Mouse (Mus musculus) heart, adult 8-10 months (tissue): ENCODE measurements around the gene Adpgk. TPM values are rescaled to one million over a fixed set of nuclear protein-coding genes. Genes with fewer than 3 reads are reported as not detected.
"Not testable (repeated sequence)": the region's sequence is repeated elsewhere in the genome, so short reads cannot be mapped to it uniquely, and the experiment has no call there.

Source experiments
- DNase-seq: peaks from one replicate; pipeline ENCODE4 v3.0.0; 2022; ENCODE audit warnings: low spot score
- total RNA-seq, 4 experiments: library from RNA; stranded (reverse); gene quantifications; 2 replicates each; pipeline ENCODE4 v1.2.4; 2022

The Adpgk gene
- total RNA-seq, 4 experiments from 2014 or later, result 6.8 to 7.8 (median 7.5) TPM

GRCm38 (mm10) chr9:59289529-59290115 lies 1.7 kb upstream of the Adpgk start:
- no peak for DNase-seq

DNA sequence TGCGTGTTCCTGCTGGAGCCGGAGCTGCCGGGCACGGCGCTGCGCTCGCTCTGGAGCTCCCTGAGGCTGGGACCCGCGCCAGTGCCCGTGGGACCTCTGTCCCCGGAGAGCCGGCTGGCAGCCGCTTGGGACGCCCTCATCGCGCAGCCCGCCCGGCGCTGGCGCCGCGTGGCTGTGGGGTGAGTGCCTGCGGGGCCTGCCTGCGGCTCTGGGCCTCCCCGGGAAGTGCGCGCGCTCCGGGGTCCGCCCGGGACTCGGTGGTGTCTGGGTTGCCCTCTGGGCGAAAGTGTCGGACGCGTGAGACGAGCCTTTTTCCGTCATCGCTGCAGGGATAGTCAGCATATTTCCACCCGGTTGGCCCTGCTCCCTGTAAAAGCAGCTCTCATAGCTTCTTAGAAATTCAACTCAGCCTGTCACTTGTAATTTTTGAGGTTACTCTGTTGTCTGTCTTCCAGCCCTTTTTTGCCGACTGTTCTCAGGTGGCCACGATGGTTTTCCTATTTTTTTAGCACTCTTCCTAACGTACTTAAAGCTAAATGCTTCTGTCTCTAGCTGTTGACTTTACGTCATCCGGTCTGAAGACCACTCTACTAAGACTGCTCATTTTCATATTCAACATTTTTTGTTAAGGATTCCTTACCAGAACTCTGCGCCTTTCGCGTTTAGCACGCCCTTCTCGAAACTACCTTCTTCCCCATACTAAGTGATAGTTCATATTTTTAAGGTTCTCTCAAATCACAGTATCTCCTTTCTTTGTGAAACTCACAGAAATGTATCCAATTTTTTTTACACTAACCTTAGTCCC lies 532 bp downstream of the Adpgk start:
- no peak for DNase-seq

DNA sequence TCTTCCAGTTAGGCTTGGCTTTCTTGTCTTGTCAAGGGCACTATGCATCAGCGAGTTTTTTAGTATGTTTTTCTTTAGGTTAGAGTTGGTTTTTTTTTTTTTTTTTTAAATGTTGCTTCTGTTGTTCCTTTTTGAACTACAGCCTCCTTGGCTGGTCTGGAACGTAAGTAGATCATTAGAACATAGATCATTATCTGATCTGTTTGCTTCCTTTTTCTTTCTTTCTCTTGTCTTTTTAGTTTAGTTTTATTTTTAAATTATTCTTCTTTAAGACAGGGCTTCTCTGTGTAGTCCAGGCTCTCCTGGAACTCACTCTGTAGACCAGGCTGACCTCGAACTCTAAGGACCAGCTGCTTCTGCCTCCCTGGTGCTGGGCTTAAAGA lies 1.1 kb downstream of the Adpgk start:
- no peak for DNase-seq

- DNase-seq, result no peak
Observed at GRCm38 (mm10) chr9:59296419-59296818, 5.1 kb downstream of the Adpgk start.

- DNase-seq, result no peak
Observed at GRCm38 (mm10) chr9:59307890-59308289, 16.5 kb downstream of the Adpgk start.

DNA sequence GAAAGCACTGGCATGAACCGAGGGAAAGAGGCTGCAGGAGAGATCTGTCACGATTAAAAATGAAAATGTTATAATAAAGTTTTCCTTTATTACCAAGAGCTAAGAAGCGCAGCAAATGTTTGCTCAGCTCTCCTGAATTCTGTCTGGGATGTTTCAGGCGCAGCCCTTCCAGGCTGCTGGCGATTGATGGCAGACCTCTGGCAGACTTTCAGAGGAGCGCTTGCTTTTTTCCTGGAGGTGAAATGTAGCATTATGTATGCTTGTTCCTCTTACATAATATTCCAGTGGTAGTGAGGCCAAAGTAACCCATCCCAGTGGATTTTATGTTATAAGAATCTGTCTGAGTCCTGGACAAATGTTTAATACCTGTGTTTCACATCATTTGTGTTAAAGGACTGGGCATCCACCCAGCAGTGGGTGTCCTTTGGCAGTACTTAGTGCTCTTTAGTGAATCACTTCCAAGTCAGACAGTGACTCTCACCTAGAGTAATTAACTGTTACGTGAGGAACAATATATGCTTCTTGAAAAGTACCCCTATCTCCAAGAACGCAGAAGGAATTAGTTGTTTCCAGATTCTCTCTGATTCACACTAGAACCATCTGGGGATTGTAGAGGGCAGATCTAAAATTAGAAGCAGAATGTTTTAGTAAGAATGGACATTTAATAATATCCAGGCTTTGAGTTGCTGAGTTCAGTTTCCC lies 19.4 kb downstream of the Adpgk start:
- no peak for DNase-seq

DNA sequence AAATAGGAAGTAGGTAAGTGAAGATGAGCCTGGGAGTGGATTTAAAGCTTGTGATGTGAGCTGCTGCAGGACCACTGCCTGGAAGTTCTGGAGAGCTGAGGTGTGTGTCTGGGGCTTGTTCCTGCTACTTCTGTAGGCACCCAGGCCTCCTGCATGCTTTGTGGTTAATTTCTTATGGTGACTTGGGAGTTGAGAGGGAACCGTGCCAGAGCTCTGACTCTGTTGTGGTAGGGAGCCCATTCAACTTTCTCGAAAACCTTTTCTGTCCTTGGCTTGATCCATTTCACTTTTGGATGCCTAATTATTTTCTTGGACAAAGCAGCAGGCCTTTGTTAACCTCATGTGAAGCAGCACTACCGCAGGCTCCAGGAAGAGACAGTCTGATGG lies 19.9 kb downstream of the Adpgk start:
- no peak for DNase-seq

DNA sequence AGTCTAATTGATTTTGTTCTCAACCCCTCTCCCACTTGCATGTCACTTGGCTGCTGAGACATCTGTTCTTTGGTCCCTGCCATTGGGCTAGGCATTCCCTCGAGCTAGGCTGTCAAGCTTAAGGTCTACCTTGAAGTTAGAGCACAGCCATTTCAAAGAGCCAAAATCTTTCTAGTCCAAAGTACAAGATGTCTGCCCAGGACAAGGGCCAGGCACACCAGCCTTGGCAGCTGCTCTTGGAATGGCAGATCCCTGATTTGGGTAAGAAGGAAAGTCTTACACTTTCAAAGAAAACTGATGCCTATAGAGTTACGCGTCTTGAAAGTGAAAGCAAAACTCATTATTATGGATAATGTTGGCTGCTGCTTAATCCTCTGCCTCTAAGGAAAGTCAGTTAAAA lies 24.8 kb downstream of the Adpgk start:
- DNase-seq, result no peak

DNA sequence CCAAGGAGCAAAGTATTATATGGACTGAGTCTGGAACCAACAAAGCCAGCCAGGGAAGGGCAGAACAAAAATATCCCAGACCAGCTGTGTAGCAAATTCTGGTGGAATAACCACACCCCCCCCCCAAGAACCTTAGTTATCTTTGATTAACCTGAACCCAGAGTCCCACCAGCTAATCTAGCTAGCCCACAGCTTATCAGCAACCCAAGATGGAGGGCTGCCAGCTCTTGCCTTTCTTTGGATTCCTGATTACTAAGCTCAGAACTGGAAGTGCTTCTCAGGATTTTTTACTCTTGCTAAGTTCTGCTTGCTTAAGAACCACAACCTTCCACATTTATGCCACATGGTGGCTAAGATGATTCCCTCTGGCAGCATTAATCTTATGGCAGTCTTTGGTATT lies 33.0 kb downstream of the Adpgk start:
- no peak for DNase-seq

DNA sequence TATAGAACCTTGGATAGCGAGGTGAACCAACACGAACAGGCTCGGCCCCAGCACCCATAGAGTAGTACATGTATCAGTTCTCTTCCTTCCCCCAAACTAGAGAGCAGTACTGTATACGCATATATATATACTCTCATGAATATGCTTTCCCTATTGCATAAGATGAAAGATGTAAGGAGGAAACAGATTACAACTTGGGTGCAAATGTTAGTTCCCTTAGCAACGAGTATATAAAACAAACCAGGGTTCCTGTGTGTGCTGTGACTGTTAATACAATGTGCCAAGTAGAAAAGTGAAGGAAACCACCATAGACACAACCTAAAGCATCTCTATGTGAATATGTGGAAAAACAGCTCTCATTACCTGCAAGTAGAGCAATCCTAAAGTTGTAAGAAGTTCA lies 38.7 kb downstream of the Adpgk start:
- no peak for DNase-seq

- no peak for DNase-seq
Observed at GRCm38 (mm10) chr9:59336539-59336938, 45.2 kb downstream of the Adpgk start.

GRCm38 (mm10) chr9:59337889-59338288 lies 46.5 kb downstream of the Adpgk start:
- DNase-seq, result no peak

DNA sequence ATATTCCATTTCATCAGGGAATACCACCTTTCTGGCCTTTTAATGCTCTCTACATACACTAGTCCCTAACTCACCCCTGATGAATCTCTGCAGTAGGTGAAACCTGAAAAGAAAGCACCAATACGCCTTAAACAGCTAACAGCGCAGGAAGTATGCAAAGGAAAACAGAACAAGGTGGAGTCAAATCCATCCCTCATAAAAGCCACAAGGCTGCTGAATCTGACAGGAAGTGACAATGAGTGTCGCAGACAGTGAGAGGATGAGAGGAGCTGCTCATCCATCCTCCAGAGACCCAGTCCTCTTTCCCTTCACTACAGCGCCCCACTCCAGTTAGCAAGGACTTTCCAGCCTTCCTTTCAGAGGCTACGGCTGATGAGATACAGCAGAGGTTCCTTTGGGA lies 47.1 kb downstream of the Adpgk start:
- no peak for DNase-seq

DNA sequence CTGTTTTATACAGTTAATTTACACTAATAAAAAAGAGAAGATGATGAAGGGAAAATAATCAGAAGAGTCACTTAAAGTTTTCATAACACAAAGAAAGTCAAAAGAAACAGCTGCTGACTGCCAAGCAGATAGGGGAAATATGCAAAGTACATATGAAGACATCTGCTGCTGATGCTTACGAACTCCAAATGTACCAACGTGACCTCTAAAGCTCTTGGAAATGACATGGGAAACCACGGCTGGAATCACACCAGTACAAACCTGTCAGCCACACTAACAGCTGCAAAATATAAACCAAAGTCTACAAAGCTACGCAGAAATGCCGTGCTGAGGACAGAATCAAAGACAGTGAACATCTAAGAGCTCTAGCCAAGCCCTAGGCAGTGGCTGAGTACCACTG lies 47.7 kb downstream of the Adpgk start:
- DNase-seq, result no peak

DNA sequence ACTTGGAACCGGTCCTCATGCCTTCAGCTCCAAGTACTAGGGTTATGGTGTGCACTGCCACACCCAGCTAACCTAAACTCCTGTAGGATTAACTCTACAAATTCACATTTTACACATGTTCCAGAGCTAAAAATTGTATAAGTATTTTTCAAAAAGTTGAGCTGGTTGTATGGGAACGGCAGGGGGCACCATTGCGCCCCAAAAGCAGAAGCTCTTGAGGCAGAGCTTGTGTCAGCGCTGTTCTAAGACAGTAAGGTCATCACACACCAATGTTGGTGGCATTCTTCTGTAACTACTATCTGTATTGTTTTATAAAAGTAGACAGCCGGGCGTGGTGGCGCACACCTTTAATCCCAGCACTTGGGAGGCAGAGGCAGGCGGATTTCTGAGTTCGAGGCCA lies 48.6 kb downstream of the Adpgk start:
- no peak for DNase-seq

DNA sequence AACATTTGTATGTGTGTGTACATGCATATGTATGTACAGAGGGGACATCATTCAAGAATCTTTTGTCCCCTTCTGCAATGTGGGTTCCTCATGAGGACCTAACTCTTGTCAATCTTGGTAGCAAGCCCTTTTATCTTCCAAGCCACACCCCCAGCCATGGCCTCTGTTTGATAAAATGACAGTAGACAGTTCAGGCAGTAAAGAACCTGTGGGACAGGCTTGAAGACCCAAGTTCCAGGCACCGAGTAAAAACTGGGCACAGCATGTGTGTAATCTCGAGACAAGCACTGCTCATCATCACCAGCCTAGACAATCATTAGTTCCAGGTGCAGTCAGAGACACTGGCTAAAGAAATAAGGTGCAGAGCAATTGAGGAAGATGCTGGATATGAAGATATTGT lies 54.8 kb downstream of the Adpgk start:
- no peak for DNase-seq

- no peak for DNase-seq
Observed at GRCm38 (mm10) chr9:59352586-59353252, 61.4 kb downstream of the Adpgk start.

- peak; percentile 94 for DNase-seq
Observed at GRCm38 (mm10) chr9:59353253-59353639, 61.9 kb downstream of the Adpgk start, which contains the start of gene Bbs4. Bbs4 (minus strand) TSS chr9:59353508.

DNA sequence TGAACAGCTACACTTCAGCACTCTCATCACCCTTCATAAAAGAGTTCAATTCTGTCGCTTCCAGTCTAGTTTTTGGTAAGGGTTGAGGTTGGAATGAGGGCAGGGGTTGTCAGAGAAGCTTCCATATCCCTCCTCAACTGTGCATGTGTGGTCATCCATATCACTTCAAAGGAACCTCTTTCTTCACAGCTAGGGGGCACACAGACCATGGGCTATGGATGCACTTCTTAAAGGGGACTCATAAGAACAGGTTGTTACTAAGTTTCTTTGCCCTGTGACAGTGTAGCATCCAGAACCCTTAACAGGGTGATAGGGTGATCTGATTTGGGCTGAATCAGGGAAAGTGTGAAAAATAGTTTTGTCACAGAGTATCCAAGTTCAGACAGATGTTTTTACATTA lies 66.7 kb downstream of the Adpgk start:
- not testable (repeated sequence) for DNase-seq

GRCm38 (mm10) chr9:59360487-59360886 lies 69.1 kb downstream of the Adpgk start:
- DNase-seq, result not testable (repeated sequence)

- no peak for DNase-seq
Observed at GRCm38 (mm10) chr9:59369220-59369619, 77.9 kb downstream of the Adpgk start.

GRCm38 (mm10) chr9:59369646-59370045 lies 78.3 kb downstream of the Adpgk start:
- no peak for DNase-seq
